8 mouse cellular contexts compared by ENCODE assay signal in genomic region chr10:4334039-4334683, GRCm38 (mm10). TPM values are rescaled to one million over a fixed set of nuclear protein-coding genes. Genes with fewer than 3 reads are reported as not detected.
DNase-seq lines count a peak whose midpoint lies in the region; ATAC-seq and TF ChIP-seq lines count a peak whose summit lies in the region.

No protein-coding gene starts in this region.

- H3K4me1 ChIP-seq in forebrain, embryonic 14.5 days (ENCODE audit: control insufficient read depth, insufficient read depth, low read length), result peaks cover 7% of the 10 kb centered on the region
- peaks cover 5% of the 10 kb centered on the region for H3K4me1 ChIP-seq in lung, adult 2 months (ENCODE audit: control insufficient read depth, insufficient read depth, low read length)

- peak overlapping the region; percentile 51 for H3K4me2 ChIP-seq in forebrain, embryonic 14.5 days (ENCODE audit: low read length)

- H3K4me3 ChIP-seq in forebrain, embryonic 14.5 days (ENCODE audit: low read depth, low read length), result peak overlapping the region; percentile 22
- peak overlapping the region; percentile 64 for H3K4me3 ChIP-seq in lung, adult 2 months (replicated peaks; ENCODE audit: extremely low read depth, low read depth, low read length)

- peak overlapping the region; percentile 25; the same call in 1 of the 2 replicates for H3K9ac ChIP-seq in forebrain, embryonic 14.5 days (ENCODE audit: low read length)

- intact Hi-C loops in heart, postnatal 14 days (cut with DNase I), result loop anchor here (5.0 kb wide), 1 partner anchor 292 kb away; no protein-coding TSS in a partner anchor

- DNase-seq in ES-CJ7 (ENCODE audit: low read depth, low spot score), result peak; percentile 95
- peak; percentile 58 for DNase-seq in forebrain, embryonic 14.5 days (ENCODE audit: low spot score)
- DNase-seq in heart, postnatal 14 days, result peak; percentile 91
- peak; percentile 56 for DNase-seq in large intestine, adult 2 months (ENCODE audit: low read depth, low spot score)
- peak; percentile 80 for DNase-seq in lung, adult 2 months
- DNase-seq in thymus, adult 18-20 months, result peak; percentile 55 to 64

- peak; percentile 95 for TF ChIP-seq POLR2A in lung, adult 2 months (IDR thresholded peaks at IDR 0.05; ENCODE audit: borderline replicate concordance, extremely low read depth, low read depth, low read length)

- ATAC-seq in cerebellum, adult (ENCODE audit: insufficient number of reproducible peaks, low FRiP score, low TSS enrichment), result peak; percentile 54
- peak; percentile 86 for ATAC-seq in forebrain, embryonic 14.5 days
- ATAC-seq in neutrophil, adult 5-6 weeks (ENCODE audit: extremely low read depth, insufficient number of reproducible peaks, low FRiP score, poor library complexity, severe bottlenecking), result peak; percentile 85

- H3K27me3 ChIP-seq in forebrain, embryonic 14.5 days (replicated peaks; ENCODE audit: control insufficient read depth, insufficient read depth, low read length), result no peaks in the 10 kb centered on the region

- 9% methylated on average over 27 of the region's 27 CpGs for WGBS in forebrain, embryonic 14.5 days
- WGBS in large intestine, adult 2 months, result 3% methylated on average over 27 of the region's 27 CpGs
- WGBS in lung, adult 2 months, result 3% methylated on average over 27 of the region's 27 CpGs

- H3K36me3 ChIP-seq in forebrain, embryonic 14.5 days (ENCODE audit: control insufficient read depth, insufficient read depth, low read length), result no peaks in the 10 kb centered on the region

- TF ChIP-seq CTCF in lung, adult 2 months (IDR thresholded peaks at IDR 0.05; ENCODE audit: insufficient read depth, low read length), result no peak

- H3K27ac ChIP-seq in forebrain, embryonic 14.5 days (ENCODE audit: low read depth, low read length), result no peak overlapping the region

- H3K9me3 ChIP-seq in forebrain, embryonic 14.5 days (replicated peaks; ENCODE audit: control insufficient read depth, low read length), result no peaks in the 10 kb centered on the region

RNA-seq across cellular contexts. Expression of gene Zbtb2, which starts 53.7 kb away (rescaled TPM):
- polyA plus RNA-seq in forebrain, embryonic 14.5 days (2014; fragmentation: Nextera tagmentation; extraction: Ambion mirVana), result 16.5 and 20.3 TPM in 2 replicates
- total RNA-seq in heart, postnatal 14 days (2021), result 1 to 10 TPM; 6.6 to 7.7 TPM
- polyA plus RNA-seq in large intestine, adult 2 months (2012; rRNA removed), result 4.5 and 6.7 TPM in 2 replicates
- polyA plus RNA-seq in lung, adult 2 months (2012; rRNA removed), result 8.8 and 9.9 TPM in 2 replicates
- total RNA-seq in neutrophil, adult 5-6 weeks (2017), result 26.5 and 27.2 TPM in 2 replicates
